Mouse (Mus musculus) kidney, adult 18-20 months (tissue): Measurements from ENCODE around the gene C1qtnf2.

ENCODE experiments used
- DNase-seq: peaks from one replicate; pipeline ENCODE4 v3.0.0; 2021

C1qtnf2 gene

GRCm38 (mm10) chr11:43484057-43484456 lies 10.0 kb downstream of the C1qtnf2 start:
- no peak for DNase-seq

- no peak for DNase-seq
Observed at GRCm38 (mm10) chr11:43484652-43485051, 10.6 kb downstream of the C1qtnf2 start.

DNA sequence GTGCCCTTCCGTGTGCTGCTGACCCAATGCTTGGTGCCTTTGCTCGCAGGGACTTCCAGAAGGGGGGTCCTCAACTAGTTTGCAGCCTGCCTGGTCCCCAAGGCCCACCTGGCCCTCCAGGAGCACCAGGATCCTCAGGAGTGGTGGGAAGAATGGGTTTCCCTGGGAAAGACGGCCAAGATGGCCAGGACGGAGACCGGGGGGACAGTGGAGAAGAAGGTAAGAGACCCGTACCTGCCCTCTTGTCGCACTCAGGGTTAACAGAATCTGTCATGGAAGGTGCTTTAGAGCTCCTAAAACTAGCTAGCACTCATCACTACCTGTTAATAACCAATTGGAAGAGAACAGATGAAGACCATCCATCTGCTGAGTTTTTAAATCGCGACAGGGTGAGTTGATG lies 11.8 kb downstream of the C1qtnf2 start:
- DNase-seq = no peak

- peak; percentile 80 for DNase-seq
Observed at GRCm38 (mm10) chr11:43492663-43493062, 18.6 kb downstream of the C1qtnf2 start.

DNA sequence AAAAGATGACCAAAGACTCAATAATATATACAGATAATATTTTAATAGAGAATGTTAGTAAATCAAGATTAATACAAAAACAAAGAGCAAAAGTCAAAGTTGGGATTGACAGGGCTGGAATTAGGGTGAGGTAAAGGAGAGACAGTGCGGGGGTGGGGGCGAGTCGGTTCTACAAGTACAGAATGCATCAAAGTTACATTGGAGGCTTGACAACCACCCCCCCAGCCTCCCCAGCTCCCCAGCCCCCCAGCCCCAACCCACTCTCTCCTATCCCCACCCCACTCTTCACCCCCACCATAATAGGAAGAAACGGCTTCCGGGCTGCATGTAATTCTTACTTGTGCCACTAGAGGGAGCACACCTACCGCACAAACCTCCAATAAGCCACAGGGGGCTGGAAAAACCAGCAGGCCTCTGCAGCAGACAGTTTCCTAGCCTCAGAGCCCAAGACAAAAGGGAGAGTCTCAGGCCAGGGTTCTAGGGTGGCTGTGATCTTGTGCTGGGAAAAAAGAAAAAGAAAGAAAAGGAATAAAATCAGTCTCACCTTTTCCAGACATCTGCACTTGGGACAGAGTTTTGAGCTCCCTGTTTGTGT lies 19.8 kb downstream of the C1qtnf2 start:
- DNase-seq = peak; percentile 70

DNA sequence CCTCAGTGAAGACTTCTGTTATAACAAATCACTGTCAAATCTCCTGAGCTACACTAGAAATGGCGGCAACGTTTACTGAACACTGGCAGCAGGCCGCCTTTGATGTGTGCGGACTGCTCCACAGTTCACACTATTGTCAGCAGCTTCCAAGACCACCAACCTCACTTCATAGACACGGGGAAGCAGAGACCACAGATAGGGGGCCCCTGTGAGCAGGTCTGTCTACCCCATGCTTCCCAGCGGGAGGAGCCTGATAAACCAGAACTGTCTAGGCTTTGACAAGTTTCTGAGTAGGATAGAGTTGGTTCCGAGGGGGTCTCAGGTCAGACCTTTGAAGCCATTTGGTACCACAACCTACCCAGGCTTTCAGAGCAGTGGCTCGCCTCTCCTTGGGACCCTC lies 21.0 kb downstream of the C1qtnf2 start:
- no peak for DNase-seq

GRCm38 (mm10) chr11:43495532-43495931 lies 21.5 kb downstream of the C1qtnf2 start:
- no peak for DNase-seq

GRCm38 (mm10) chr11:43501256-43501655 lies 27.2 kb downstream of the C1qtnf2 start:
- no peak for DNase-seq

GRCm38 (mm10) chr11:43505188-43505587 lies 31.1 kb downstream of the C1qtnf2 start:
- no peak for DNase-seq

GRCm38 (mm10) chr11:43507976-43508375 lies 33.9 kb downstream of the C1qtnf2 start:
- DNase-seq = no peak

DNA sequence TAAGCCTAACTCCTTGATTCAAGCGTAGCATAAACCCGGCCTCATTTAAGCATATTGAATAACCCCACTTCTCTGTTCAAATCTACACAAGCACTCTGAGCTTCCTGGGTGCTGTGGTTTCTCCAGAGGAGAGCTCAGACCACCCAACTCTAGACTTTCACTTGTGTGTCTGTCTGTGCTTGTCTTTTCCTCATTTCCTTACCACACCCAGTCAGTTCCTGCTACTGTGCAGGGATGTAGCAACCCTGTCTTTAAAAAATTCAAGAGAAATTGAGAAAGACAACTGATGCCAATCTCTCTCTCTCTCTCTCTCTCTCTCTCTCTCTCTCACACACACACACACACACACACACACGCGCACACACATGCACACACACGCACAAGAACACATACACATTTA lies 35.8 kb downstream of the C1qtnf2 start:
- no peak for DNase-seq

DNA sequence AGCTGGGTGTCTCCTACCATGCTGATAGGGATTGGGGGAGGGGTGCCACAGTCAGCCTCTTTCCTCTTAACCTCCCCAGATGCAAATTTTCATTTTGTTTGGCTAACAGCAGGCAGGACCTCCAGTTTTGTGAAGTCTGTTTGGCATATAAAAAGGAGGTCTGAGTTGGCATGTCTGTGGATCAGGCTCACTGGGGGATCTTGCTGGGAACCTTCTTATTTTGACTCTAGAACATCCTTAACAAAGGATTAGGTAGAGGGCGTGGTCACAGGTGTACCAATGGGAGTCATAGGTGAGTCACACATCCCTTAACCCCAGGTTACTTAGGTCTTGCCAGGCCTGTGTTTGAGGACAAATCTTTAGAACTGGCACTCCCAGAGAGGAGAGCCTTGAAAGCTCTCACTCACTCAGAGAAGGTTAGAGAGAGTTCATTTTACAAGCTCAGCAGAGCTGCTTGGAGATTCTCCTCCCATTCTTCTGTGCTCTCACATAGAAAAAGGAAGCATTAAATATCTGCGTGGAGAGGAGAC lies 38.6 kb downstream of the C1qtnf2 start:
- no peak for DNase-seq

- DNase-seq = peak; percentile 25
Observed at GRCm38 (mm10) chr11:43516344-43517021, 42.4 kb downstream of the C1qtnf2 start.

DNA sequence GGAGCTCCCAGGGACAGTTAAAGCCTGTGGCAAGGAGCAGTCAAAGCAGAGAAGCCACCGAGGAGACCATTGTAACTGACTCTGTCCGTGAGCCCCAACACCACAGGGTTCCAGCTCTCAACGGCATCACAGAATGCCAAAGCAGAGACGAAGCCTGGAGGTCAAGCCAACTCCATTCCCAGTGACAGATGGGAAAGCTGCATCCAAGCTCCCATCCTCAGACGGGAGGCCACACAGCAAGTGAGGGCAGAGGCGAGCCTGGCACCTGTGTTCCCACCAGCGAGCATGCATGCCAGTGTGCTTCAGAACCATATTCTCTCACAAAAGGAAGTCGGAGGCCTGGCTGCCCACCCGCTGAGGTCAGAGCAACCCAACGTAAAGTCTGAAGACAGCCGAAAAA lies 43.6 kb downstream of the C1qtnf2 start:
- no peak for DNase-seq

GRCm38 (mm10) chr11:43518086-43518485 lies 44.0 kb downstream of the C1qtnf2 start:
- DNase-seq = no peak

DNA sequence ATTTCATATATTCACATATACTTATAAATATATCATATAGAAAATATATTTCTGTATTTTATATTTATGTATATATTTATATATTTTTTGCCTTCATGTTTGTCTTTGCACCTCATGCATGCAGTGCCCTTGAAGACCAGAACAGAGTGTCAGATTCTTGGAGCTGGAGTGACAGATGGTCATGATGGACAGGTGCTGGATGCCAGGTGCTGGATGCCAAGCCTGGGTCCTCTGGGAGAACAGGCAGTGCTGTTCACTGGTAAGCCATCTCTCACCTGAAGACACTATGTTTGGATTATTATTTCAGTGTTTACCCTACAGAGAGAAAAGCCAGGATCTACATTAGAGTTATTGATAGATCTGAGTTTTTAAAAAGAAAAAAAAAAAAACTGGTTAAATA lies 44.7 kb downstream of the C1qtnf2 start:
- no peak for DNase-seq

- peak; percentile 4 for DNase-seq
Observed at GRCm38 (mm10) chr11:43520521-43520920, 46.4 kb downstream of the C1qtnf2 start.

DNA sequence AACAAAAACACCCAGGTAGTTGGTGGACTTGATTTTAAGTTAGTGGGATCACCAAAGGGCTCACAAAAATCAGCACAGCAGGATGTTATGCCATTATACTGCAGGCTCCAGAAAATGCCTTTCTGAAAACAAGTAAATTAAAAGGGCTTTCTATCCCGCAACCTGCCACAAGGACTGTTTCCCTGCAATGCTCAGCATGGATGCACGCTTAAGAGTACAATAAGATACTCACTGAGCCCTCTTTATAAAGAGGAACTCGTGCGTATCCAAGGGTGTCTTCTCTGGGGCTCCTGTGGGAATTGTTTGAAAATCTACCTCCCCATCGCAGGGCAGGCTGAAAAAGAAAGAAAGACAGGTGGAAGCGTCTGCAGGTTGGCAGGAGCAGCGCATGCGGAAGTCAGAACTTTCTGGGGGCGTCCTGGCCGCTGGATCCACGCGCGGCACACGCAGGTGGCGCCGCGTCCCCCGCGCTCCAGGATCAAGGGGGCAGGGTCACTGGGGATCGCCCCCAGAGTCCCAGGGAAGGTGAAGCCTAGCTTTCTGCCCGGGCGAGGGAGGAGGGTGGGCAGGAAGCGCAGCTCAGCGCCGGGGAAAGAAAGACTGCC lies 54.1 kb downstream of the C1qtnf2 start:
- no peak for DNase-seq

GRCm38 (mm10) chr11:43528683-43529499 lies 54.8 kb downstream of the C1qtnf2 start, which contains the start of gene Ccnjl:
TSS of gene Ccnjl (plus strand) at chr11:43528784.
- DNase-seq = peak; percentile 61

DNA sequence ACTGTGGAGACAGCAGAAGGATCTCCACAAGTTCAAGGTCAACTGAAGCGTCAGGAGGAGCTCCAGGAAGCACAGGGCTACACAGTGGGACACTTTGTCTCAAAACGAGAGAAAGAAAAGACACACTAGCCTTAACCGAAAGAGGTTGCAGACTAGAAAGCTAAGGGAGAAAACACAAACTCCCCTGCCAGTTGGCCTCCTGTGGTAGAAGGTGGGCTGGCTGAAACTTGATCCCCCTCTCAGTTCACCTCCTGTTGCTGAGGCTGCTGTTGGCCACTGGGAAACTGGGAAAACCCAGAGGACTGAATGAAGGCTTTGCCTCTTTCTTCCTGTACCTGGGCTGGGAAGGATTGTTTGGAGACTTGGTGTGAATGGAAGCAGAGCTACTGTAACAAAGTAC lies 56.0 kb downstream of the C1qtnf2 start:
- no peak for DNase-seq

- DNase-seq = no peak
Observed at GRCm38 (mm10) chr11:43531619-43532018, 57.5 kb downstream of the C1qtnf2 start.

DNA sequence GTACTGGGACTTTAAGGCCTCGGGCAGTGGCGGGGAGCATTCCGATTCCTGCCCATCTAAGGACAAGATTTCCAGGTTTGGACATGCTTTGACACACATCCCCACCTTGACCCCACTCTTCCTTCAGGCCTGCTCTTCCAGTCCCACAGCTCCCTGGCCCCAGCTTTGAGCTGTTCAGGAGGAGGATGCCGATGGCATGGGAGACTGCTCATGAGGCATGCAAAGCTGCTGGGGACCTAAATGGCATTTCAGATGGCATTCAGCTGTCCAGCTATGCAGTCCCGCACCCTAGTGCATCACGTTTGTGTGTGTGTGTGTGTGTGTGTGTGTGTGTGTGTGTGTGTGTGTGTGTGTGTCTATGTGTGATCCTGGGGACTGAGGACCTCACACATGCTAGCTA lies 63.0 kb downstream of the C1qtnf2 start:
- DNase-seq = no peak

DNA sequence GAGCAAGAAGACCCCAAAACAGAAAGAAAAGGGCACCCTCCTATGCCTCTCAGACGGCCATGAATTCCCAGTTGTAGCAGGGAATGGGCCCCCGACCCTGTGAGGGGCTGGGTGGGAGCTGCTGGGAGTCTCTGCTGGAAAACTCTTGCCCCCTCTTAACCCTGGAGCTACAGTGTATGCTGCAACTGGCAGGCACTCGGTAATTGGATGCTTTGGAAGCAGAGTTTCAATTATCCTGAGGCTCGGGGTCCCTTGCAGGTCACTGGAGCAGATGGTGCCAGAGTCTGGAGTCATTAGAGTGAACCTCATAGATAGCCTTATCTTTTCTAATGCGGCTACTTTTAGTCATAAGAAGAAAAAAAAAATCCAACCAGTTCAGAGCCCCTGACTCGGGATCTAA lies 65.8 kb downstream of the C1qtnf2 start:
- no peak for DNase-seq
